Mouse (Mus musculus) thymus, postnatal 0 days (tissue): Measurements from ENCODE around the gene Nanog. TPM values are rescaled to one million over a fixed set of nuclear protein-coding genes. Genes with fewer than 3 reads are reported as not detected.

ENCODE experiments used
- DNase-seq: peaks from one replicate; pipeline ENCODE4 v3.0.0-alpha.2; 2015; ENCODE audit warnings: low spot score
- polyA plus RNA-seq: library from polyadenylated mRNA; unstranded; fragments of >200 nt; fragmentation: Nextera tagmentation; extraction: Ambion mirVana; gene quantifications from 2 replicates; pipeline ENCODE4 v1.2.1, GENCODE M21; 2015

Gene Nanog
- polyA plus RNA-seq, 1 experiment from 2014 or later, result 0.07 TPM

DNA sequence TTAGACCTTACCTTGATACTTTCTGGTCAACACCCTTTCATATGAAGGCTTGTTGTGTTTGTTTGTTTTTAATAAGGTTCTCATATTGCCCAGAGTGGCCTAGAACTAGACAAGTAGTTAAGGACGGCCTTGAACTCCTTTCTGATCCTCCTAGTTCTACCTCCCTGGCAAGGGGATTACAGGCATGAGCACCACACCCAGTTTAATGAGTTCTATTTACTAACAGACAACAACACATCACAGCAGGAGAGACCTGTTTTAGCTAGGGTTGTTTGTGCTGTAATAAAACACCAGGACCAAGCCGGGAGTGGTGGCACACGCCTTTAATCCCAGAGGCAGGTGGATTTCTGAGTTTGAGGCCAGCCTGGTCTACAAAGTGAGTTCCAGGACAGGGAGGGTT is 55.2 kb downstream of the Nanog start:
- no peak for DNase-seq

DNA sequence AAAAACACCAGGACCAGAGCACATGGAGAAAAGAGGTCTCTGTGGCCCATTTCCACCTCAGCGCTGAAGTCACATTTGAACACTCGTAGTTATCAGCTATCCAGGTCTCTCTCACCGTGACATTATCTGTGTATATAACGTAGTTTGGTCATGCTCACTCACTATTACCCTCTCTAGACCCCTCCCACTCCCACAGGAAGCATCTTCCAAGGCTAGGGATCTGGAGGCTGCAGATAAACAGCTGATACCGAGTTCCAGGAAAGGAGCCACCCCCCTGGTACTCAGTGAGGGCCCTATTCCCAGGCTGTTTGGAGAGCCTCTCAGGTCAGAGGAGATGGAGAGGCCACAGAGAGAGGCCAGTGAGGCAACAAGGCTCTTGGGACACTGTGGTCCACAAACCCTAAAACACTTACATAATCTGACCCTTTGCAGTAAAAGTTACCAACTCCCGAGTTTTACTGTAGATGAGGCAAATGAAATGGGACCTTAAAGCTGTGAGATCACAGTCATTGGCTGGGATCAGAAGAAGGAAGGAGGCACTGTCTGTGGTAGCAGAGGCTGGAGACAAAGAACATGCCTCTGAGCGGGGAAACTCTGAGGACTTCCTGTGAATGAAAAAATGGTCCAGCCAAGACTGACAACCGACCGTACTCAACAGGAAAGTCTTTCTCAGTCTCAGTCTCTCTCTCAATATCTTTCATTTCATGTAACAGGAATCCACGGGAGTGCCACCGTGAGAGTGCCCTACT is 55.8 kb downstream of the Nanog start:
- DNase-seq, result no peak

DNA sequence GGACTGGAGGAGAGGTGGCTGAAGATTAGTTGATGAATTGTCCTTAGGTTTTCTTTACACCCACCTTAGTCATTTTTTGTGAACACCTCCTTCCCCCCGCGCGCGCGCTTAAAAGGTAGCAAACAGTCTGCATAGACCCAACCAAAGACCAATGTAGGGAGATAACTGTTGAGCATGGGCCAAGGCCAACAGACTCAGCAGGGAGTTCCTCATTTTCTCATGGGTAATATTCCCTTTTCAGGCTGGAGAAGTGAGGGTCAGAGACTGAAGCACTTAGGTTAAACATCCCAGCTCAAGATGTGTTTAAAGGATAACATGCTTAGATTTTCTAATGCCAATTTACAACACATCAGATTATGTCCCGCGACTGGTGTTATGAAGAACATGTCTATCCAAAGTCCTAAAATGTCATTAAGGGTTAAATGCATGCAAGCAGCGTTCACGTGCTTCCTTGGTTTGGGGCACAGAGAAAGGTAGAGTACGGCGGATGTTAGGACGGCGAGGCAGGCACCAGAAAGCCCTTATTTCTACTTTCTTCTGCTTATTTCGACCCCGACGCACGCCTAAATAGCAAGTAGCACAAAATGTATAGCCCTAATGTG is 56.7 kb downstream of the Nanog start:
- DNase-seq, result no peak

Other genes starting within 250 kb of the Nanog start
- 1.5 and 1.9 TPM in 2 replicates for gene Rimklb, start 208.7 kb upstream of the Nanog start, polyA plus RNA-seq
- gene Mfap5, start 201.6 kb upstream of the Nanog start, polyA plus RNA-seq, result 58.9 and 65.3 TPM in 2 replicates
- 0.18 and 0.25 TPM in 2 replicates for gene Aicda, start 153.7 kb upstream of the Nanog start, polyA plus RNA-seq
- gene Apobec1, start 105.0 kb upstream of the Nanog start, polyA plus RNA-seq, result 10.7 and 12.1 TPM in 2 replicates
- gene Gdf3, start 97.4 kb upstream of the Nanog start, polyA plus RNA-seq, result 0.83 and 0.90 TPM in 2 replicates
- 3.9 and 4.4 TPM in 2 replicates for gene Dppa3, start 81.1 kb upstream of the Nanog start, polyA plus RNA-seq
- 12.8 and 13.0 TPM in 2 replicates for gene Slc2a3, start 94.2 kb downstream of the Nanog start, polyA plus RNA-seq
- gene Foxj2, start 112.4 kb downstream of the Nanog start, polyA plus RNA-seq, result 3.0 and 3.2 TPM in 2 replicates
- 1.9 and 2.2 TPM in 2 replicates for gene C3ar1, start 148.7 kb downstream of the Nanog start, polyA plus RNA-seq
- 26.9 and 29.2 TPM in 2 replicates for gene Necap1, start 167.0 kb downstream of the Nanog start, polyA plus RNA-seq
- gene Clec4a1, start 214.4 kb downstream of the Nanog start, polyA plus RNA-seq, result 5.5 and 6.0 TPM in 2 replicates
- 8.6 and 12.6 TPM in 2 replicates for gene Clec4a3, start 245.0 kb downstream of the Nanog start, polyA plus RNA-seq